Comparison of ENCODE assay signal across 23 mouse cellular contexts in the genomic region with DNA sequence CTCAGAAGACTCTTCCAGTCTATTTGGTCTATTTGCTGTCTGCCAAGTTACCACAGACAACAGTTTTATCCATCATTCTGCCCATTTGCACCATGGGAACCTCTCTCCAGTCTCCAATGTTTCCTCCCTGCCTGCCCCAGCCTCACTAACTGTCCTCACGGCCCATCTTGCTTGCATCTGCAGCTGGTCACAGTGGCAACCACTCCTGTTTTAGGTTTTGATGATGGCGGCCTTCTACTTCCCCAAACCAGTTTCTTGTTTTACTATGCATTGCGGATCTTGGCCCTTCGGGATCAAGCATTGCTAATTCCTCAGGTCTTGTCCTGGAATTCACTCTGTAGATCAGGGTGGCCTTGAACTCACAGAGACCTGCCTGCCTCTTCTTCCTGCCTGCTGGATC. TPM values are rescaled to one million over a fixed set of nuclear protein-coding genes. Genes with fewer than 3 reads are reported as not detected.
DNase-seq lines count a peak whose midpoint lies in the region; ATAC-seq lines count a peak whose summit lies in the region.
"Had no signal": no experiment of that assay in that cellular context is flagged by ENCODE, and none has a peak within 500 bp of the region (broad histone marks: within the 10 kb centered on the region; RNA-seq: fewer than 3 reads in every experiment).

No protein-coding gene starts in this region.

- no peak overlapping the region for H3K4me3 ChIP-seq in forebrain, embryonic 13.5 days
- no peak overlapping the region for H3K4me3 ChIP-seq in forebrain, embryonic 14.5 days (ENCODE audit: low read depth, low read length)
- H3K4me3 ChIP-seq in heart, embryonic 10.5 days: no peak overlapping the region
- H3K4me3 ChIP-seq in macrophage (ENCODE audit: inconsistent target): no peak overlapping the region
- H3K4me3 ChIP-seq: embryonic facial prominence, embryonic 13.5 days; embryonic facial prominence, embryonic 15.5 days; erythroblast, embryonic 14.5 days; forebrain, embryonic 10.5 days; forebrain, embryonic 12.5 days had no signal

- no peaks in the 10 kb centered on the region for H3K27me3 ChIP-seq in forebrain, embryonic 13.5 days
- H3K27me3 ChIP-seq in forebrain, embryonic 14.5 days (replicated peaks; ENCODE audit: control insufficient read depth, insufficient read depth, low read length): no peaks in the 10 kb centered on the region
- no peaks in the 10 kb centered on the region for H3K27me3 ChIP-seq in heart, embryonic 10.5 days (ENCODE audit: insufficient read depth, poor library complexity, severe bottlenecking)
- H3K27me3 ChIP-seq: embryonic facial prominence, embryonic 13.5 days; embryonic facial prominence, embryonic 15.5 days; forebrain, embryonic 12.5 days had no signal

- H3K79me2 ChIP-seq in macrophage (ENCODE audit: inconsistent target): no peaks in the 10 kb centered on the region

- ATAC-seq in forebrain, embryonic 13.5 days: no peak
- ATAC-seq in forebrain, embryonic 14.5 days: no peak
- ATAC-seq: forebrain, embryonic 16.5 days had no signal

- WGBS in forebrain, embryonic 13.5 days: 95% methylated on average over 4 of the region's 4 CpGs
- 93% methylated on average over 4 of the region's 4 CpGs for WGBS in forebrain, embryonic 14.5 days
- whole genome bisulfite sequencing in heart, embryonic 10.5 days: 83% methylated on average over 4 of the region's 4 CpGs
- WGBS in macrophage (ENCODE audit: missing documents): 39% methylated on average over 4 of the region's 4 CpGs

- no peaks in the 10 kb centered on the region for H3K9me3 ChIP-seq in forebrain, embryonic 13.5 days (replicated peaks)
- H3K9me3 ChIP-seq in forebrain, embryonic 14.5 days (replicated peaks; ENCODE audit: control insufficient read depth, low read length): no peaks in the 10 kb centered on the region
- no peaks in the 10 kb centered on the region for H3K9me3 ChIP-seq in heart, embryonic 10.5 days
- H3K9me3 ChIP-seq: embryonic facial prominence, embryonic 13.5 days; embryonic facial prominence, embryonic 15.5 days; forebrain, embryonic 12.5 days had no signal

- no peak for DNase-seq in forebrain, embryonic 14.5 days (ENCODE audit: low spot score)
- no peak for DNase-seq in heart, embryonic 10.5 days (ENCODE audit: low spot score)
- DNase-seq in heart, postnatal 4 days: no peak
- DNase-seq in A20 (ENCODE audit: low read depth, low spot score): peak; percentile 85
- DNase-seq in testis, postnatal 10 days (ENCODE audit: low spot score): no peak
- DNase-seq: adrenal gland, adult 2 months; adrenal gland, postnatal 10 days; adrenal gland, postnatal 25 days; cerebellum, adult 11 months; cerebellum, adult 18-20 months; cerebellum, adult 8-10 months; cerebellum, adult 9-11 months; cerebellum, postnatal 14 days; cerebellum, postnatal 36 days; embryo, embryonic 11 days had no signal

- no peak overlapping the region for H3K4me2 ChIP-seq in forebrain, embryonic 13.5 days
- H3K4me2 ChIP-seq in forebrain, embryonic 14.5 days (ENCODE audit: low read length): no peak overlapping the region
- H3K4me2 ChIP-seq: embryonic facial prominence, embryonic 13.5 days; embryonic facial prominence, embryonic 15.5 days; forebrain, embryonic 12.5 days had no signal

- H3K4me1 ChIP-seq in forebrain, embryonic 13.5 days: peaks cover 29% of the 10 kb centered on the region
- peaks cover 19% of the 10 kb centered on the region for H3K4me1 ChIP-seq in forebrain, embryonic 14.5 days (ENCODE audit: control insufficient read depth, insufficient read depth, low read length)
- peaks cover 32% of the 10 kb centered on the region for H3K4me1 ChIP-seq in heart, embryonic 10.5 days

- peaks cover 3% of the 10 kb centered on the region for H3K36me3 ChIP-seq in forebrain, embryonic 13.5 days (ENCODE audit: poor library complexity, severe bottlenecking)
- peaks cover 4% of the 10 kb centered on the region for H3K36me3 ChIP-seq in forebrain, embryonic 14.5 days (ENCODE audit: control insufficient read depth, insufficient read depth, low read length)
- peaks cover 1% of the 10 kb centered on the region; the same call in 1 of the 2 replicates for H3K36me3 ChIP-seq in heart, embryonic 10.5 days
- no peaks in the 10 kb centered on the region for H3K36me3 ChIP-seq in macrophage (ENCODE audit: inconsistent target)
- H3K36me3 ChIP-seq: embryonic facial prominence, embryonic 15.5 days had no signal

- H3K27ac ChIP-seq in forebrain, embryonic 13.5 days: 0 out of 2 replicates have a peak overlapping the region, but pooled peaks have one; percentile 7
- no peak overlapping the region for H3K27ac ChIP-seq in forebrain, embryonic 14.5 days (ENCODE audit: low read depth, low read length)
- peak overlapping the region; percentile 2; the same call in 1 of the 2 replicates for H3K27ac ChIP-seq in heart, embryonic 10.5 days
- H3K27ac ChIP-seq in macrophage: 0 out of 2 replicates have a peak overlapping the region, but pooled peaks have one; percentile 2
- H3K27ac ChIP-seq: embryonic facial prominence, embryonic 13.5 days; embryonic facial prominence, embryonic 15.5 days; forebrain, embryonic 10.5 days; forebrain, embryonic 12.5 days had no signal

- H3K9ac ChIP-seq in forebrain, embryonic 13.5 days: no peak overlapping the region
- H3K9ac ChIP-seq in forebrain, embryonic 14.5 days (ENCODE audit: low read length): no peak overlapping the region
- H3K9ac ChIP-seq: embryonic facial prominence, embryonic 13.5 days; embryonic facial prominence, embryonic 15.5 days; forebrain, embryonic 12.5 days had no signal

RNA-seq across cellular contexts. Expression of a gene that starts 13.7 kb away (rescaled TPM):
- polyA plus RNA-seq in forebrain, embryonic 13.5 days (2015; fragmentation: Nextera tagmentation; extraction: Ambion mirVana): 80.4 and 85.1 TPM in 2 replicates
- 67.4 and 75.6 TPM in 2 replicates for polyA plus RNA-seq in forebrain, embryonic 14.5 days (2014; fragmentation: Nextera tagmentation; extraction: Ambion mirVana)
- 75.1 and 88.2 TPM in 2 replicates for polyA plus RNA-seq in heart, embryonic 10.5 days (2016; fragmentation: Nextera tagmentation; extraction: Ambion mirVana)
- 100 to 1,000 TPM; 141 to 164 TPM for total RNA-seq in heart, postnatal 4 days (2021)
- total RNA-seq in macrophage (2018; cell fraction: chromatin; rRNA removed): 100 to 1,000 TPM; 115 to 354 (median 220) TPM
- total RNA-seq in macrophage (2018; cell fraction: cytosol; rRNA removed): 100 to 1,000 TPM; 154 to 259 (median 208) TPM
- 100 to 1,000 TPM; 160 to 320 (median 230) TPM for total RNA-seq in macrophage (2018; cell fraction: nucleus; rRNA removed)
- 189 to 264 TPM (median 249 TPM) in 3 replicates for polyA plus RNA-seq in macrophage (2018)

RNA-seq across cellular contexts. Expression of a gene that starts 53.1 kb away (rescaled TPM):
- polyA plus RNA-seq in forebrain, embryonic 13.5 days (2015; fragmentation: Nextera tagmentation; extraction: Ambion mirVana): 322 and 341 TPM in 2 replicates
- 49.1 and 50.0 TPM in 2 replicates for polyA plus RNA-seq in forebrain, embryonic 14.5 days (2014; fragmentation: Nextera tagmentation; extraction: Ambion mirVana)
- polyA plus RNA-seq in heart, embryonic 10.5 days (2016; fragmentation: Nextera tagmentation; extraction: Ambion mirVana): 209 and 212 TPM in 2 replicates
- total RNA-seq in heart, postnatal 4 days (2021): 100 to 1,000 TPM; 172 to 180 TPM
- 10 to 100 TPM in 16 of 26 experiments, 1 to 10 TPM in 10; 5.8 to 31.9 (median 11.0) TPM for total RNA-seq in macrophage (2018; cell fraction: chromatin; rRNA removed)
- total RNA-seq in macrophage (2018; cell fraction: cytosol; rRNA removed): 10 to 100 TPM; 24.0 to 62.5 (median 37.7) TPM
- total RNA-seq in macrophage (2018; cell fraction: nucleus; rRNA removed): 10 to 100 TPM; 11.2 to 50.9 (median 18.7) TPM
- polyA plus RNA-seq in macrophage (2018): 40.1 to 196 TPM (median 80.7 TPM) in 3 replicates
